Mouse (Mus musculus) lung, adult 2 months (tissue): ENCODE measurements at regions not wholly inside any gene's neighbourhood (a gene's known extent, or its start where the extent isn't known, plus 50 kb on each side); places are given as distances from the start of the nearest gene placed in this dataset.
"Not testable (repeated sequence)": the region's sequence is repeated elsewhere in the genome, so short reads cannot be mapped to it uniquely, and the experiment has no call there.

Experiments used
- DNase-seq: peaks from one replicate; pipeline ENCODE4 v3.0.0; 2022
- H3K4me1 ChIP-seq: fragments of 200-500 bp; 2 replicates; pipeline ENCODE4 v1.6.1; 2011; ENCODE audit warnings: low read length; ENCODE audit not compliant: control insufficient read depth, insufficient read depth
- H3K4me3 ChIP-seq: fragments of 200-500 bp; replicated peaks from 2 replicates; pipeline ENCODE3; 2011; ENCODE audit warnings: low read depth, mild to moderate bottlenecking, control low read depth, low read length; ENCODE audit errors: extremely low read depth
- CTCF ChIP-seq: fragments of 200-500 bp; IDR thresholded peaks from 2 replicates; pipeline ENCODE4 v1.5.1; 2011; ENCODE audit warnings: mild to moderate bottlenecking, low read length, control low read depth; ENCODE audit not compliant: insufficient read depth
- POLR2A ChIP-seq: fragments of 200-500 bp; IDR thresholded peaks from 2 replicates; pipeline ENCODE4 v1.6.1; 2011; ENCODE audit warnings: low read depth, mild to moderate bottlenecking, control low read depth, low read length, borderline replicate concordance; ENCODE audit errors: extremely low read depth
- WGBS: fragments of 180-500 bp; shearing (Covaris S2); methylation state at CpG from one replicate; pipeline ENCODE4 v1.1.7; 2018; 5-methylcytosine and 5-hydroxymethylcytosine counted together

DNA sequence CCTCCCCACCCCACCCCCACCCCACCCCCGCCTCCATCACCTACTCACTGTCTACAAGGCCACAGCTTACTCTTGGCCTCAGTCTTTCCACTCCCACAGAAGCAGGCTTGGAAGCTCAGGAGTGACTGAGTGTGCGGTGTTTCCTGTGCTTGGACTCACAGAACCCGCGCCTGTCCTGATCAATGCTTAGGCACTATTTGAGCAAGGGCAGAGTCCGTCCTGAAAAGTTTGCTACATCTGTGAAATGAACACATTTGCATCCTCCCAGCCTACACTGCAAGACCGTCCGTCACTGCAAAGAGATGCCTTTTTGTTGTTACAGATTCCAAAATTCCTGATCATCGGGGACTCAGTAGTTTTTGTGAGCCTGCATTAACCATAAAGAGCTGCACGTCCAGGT is 63.5 kb upstream of the Fzd7 start:
- 87% methylated on average over 9 of the region's 9 CpGs for WGBS
- no peak overlapping the region for H3K4me3 ChIP-seq
- TF ChIP-seq POLR2A (no peak), CTCF (no peak)
- no peak for DNase-seq
- no peaks in the 10 kb centered on the region for H3K4me1 ChIP-seq

DNA sequence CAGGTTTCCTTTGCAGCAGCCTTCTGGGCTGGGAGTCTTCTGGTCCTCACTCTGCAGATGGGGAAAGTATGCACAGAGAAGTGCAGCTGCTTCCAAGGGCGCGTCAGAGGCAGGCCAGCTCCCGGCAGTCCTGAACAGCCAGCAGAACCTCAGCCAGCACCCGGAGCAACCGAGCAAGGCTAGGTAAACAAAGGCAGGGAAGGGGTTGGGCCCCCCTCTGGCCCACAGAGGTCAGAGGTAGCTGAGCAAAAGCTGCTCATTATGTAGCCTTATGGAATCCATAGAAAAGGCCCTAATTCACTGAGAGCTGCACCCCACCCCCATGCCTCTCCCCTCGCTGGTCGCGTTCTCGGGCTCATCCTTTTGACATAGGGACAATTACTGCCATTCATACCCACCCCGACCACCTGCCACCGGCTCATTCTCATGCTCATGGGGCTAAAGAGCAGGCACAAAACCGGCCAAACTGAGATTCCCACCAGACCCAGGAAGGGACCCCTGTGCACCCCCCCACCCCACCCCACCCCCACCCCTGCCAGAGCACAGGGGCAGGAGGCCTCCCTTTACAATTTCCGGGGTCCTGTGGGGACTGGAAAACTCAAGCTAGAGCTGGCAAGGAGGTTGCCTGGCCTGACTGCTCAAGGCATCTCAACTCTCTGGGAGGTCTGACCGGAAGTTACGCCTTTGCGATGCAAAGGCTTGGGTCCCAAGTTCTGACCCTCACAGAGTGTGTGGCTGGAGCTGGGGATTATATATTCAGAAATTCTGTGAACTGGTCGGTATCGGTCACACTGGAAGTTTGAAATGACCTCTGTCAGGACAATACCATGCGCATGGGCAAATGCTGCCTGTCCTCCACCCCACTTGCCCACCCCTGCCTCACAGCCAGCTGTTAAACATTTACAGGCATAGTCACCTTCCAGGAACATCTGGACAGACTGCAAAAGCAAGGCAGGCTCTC is 59.0 kb upstream of the Fzd7 start:
- no peak for DNase-seq
- H3K4me3 ChIP-seq = no peak overlapping the region
- 36% methylated on average over 19 of the region's 19 CpGs for WGBS
- H3K4me1 ChIP-seq = no peaks in the 10 kb centered on the region
- no peak for TF ChIP-seq CTCF
- TF ChIP-seq POLR2A = no peak

DNA sequence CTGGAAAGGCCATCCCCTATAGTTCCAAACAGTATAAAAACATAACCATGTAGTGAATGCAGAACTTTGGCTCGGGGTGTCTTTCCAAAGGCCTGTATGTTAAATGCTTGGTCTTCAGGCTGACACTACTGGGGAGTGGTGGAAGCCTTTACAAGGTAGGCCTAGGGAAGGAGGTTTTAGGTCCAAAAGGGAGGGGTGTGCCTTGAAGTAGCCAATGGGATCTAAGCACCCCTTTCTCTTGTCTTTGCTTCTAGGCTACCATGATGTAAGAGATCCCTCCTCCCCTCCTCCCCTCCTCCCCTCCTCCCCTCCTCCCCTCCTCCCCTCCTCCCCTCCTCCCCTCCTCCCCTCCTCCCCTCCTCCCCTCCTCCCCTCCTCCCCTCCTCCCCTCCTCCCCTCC is 56.5 kb upstream of the Fzd7 start:
- not testable (repeated sequence) for DNase-seq, H3K4me3 ChIP-seq, H3K4me1 ChIP-seq
- WGBS = 96% methylated on average over 1 of the region's 1 CpGs

DNA sequence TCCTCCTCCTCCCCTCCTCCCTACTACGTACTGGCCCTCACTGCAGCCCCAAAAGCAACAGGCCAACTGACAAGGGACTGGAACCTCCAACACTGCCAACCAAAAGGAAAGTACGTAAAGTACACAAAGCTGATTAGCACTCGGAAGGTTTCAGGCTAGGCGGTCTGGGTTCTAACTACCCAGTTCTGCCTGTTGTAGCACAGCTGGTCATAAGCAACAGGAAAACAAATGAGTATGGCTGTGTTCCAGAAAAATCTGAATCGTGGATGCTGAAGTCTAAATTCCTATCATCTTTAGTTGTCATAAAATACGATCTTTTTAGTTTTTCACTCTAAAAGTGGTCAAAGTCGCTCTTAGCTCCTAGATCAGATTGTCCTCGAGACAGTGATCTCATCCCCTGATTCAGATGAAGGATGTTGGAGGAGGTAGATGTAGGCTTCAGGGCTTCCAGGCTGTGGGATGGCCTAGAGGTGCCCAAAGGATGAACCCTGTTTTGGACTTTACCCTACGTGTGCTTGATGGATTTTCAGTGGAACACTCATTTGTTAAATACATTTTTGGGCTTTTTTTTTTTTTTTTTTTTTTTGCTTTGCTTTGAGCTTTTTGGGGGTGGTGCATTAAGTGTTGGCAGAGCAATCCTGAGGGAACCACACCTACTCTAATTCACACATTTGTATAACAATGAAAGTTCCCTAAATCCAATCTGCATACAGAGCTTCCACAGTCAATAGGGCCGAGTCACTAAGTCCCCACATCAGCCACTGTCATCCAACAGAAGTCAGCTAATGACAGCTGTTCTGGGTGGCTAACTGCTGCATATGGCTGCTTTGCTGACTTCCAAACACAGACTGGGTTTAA is 55.6 kb upstream of the Fzd7 start:
- TF ChIP-seq CTCF = no peak
- no peak for TF ChIP-seq POLR2A
- 57% methylated on average over 9 of the region's 10 CpGs for whole genome bisulfite sequencing
- H3K4me1 ChIP-seq = no peaks in the 10 kb centered on the region
- DNase-seq = no peak
- no peak overlapping the region for H3K4me3 ChIP-seq

DNA sequence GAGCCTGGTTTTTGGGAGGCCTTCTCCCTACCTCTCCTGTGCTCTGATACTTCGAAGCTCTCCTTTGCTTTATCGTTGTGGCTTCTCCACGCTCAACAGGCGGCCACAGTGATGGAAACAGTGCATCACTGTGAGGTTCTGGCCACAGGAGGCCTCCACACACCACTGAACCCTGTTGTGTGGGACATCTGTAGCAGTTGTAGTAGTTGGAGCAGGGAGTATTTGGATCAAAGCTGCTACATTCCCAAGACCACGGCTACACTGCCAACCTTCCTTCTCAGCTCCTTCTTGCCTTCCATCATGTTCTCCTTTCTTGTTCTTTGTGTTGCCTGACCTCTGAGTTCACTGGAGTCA is 55.0 kb upstream of the Fzd7 start:
- Histone ChIP-seq H3K4me3 (no peak overlapping the region), H3K4me1 (no peaks in the 10 kb centered on the region)
- TF ChIP-seq POLR2A (no peak), CTCF (peak; percentile 59)
- DNase-seq = no peak
- 58% methylated on average over 5 of the region's 5 CpGs for WGBS

DNA sequence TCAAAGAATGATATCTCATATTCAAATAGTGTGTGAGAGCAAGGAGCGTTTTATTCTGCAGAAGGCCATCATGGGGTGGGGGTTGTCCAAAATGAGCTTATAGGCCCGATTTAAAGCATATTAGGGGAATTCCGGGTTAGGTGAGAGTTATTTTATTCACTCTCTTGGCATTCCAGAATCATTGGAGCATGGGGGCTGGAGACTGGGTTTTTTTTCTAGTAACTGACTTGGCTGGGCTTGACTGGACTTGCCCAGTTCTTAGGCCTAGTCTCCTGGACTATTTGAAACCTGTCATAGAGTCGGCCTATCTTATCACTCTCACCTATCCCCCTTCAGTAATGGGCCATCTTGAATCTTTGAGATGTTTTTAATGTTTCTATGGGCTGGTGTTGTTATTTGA is 52.9 kb upstream of the Fzd7 start:
- Histone ChIP-seq H3K4me1 (no peaks in the 10 kb centered on the region), H3K4me3 (no peak overlapping the region)
- TF ChIP-seq CTCF = no peak
- no peak for TF ChIP-seq POLR2A
- no peak for DNase-seq
- 77% methylated on average over 4 of the region's 4 CpGs for WGBS

DNA sequence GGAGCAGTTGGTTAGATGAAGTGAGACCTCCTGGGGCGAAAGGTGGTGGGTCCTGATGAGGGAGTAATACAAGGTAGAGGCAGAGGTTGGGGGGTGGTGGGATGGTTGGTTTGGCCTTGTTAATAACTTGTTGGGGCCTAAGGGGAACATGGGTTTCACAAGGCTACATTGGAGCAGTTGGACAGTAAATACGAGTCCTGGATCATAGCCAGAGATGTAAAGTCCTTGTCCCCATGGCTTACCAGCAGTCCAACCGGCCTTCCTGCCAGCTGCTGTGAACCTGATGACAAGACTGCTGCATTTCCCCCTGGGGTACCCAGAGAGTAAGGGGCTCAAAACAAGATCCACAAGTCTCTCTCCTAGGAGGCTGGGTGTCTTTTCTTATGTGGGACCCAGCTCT is 52.0 kb upstream of the Fzd7 start:
- TF ChIP-seq POLR2A (no peak), CTCF (no peak)
- 84% methylated on average over 3 of the region's 3 CpGs for WGBS
- H3K4me1 ChIP-seq = no peaks in the 10 kb centered on the region
- DNase-seq = no peak
- H3K4me3 ChIP-seq = no peak overlapping the region

DNA sequence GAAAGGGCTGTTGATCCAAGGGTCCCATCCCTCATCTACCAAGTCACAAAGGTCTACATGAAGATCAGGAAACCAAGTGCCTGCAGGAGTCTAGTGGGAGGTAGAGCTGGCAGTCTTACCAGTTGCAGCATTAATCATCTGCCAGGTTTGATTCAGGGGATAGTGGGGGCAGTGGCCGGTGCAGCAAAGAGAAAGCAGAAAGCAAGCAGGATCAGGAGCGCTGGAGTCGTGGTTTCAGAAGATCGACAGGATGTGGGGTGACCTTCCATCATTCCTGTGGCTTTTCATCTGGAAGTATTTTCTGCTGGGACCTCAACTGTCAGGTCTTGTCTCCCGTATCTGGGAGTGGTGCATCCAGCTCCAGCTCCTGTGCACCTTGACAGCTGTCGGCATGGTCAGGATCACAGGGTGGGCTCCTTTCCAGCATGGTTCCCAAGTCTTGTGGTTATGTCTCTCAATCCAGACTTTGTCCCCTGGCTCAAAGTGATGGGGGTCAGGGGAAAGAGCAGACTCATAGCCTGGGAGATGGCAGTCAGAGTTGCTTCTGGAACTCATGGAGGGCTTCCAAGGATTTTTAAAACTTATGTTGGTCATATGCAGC is 51.2 kb upstream of the Fzd7 start:
- no peak for TF ChIP-seq CTCF
- TF ChIP-seq POLR2A = no peak
- Histone ChIP-seq H3K4me3 (no peak overlapping the region), H3K4me1 (no peaks in the 10 kb centered on the region)
- 82% methylated on average over 6 of the region's 6 CpGs for WGBS
- no peak for DNase-seq
